Mouse (Mus musculus): ENCODE measurements around the gene Abhd10.

Gene Abhd10

GRCm38 (mm10) chr16:45724061-45724741 is 18.6 kb downstream of the Abhd10 start, which contains the start of gene Tagln3:
TSS of gene Tagln3 (minus strand) at chr16:45724608.
- peak; percentile 86 to 88 for DNase-seq

- peak; percentile 47 to 64 for DNase-seq
These were observed 19.4 kb downstream of the Abhd10 start for GRCm38 (mm10) chr16:45723172-45723901.

- DNase-seq, result peak; percentile 68 to 69
These were observed 20.2 kb downstream of the Abhd10 start for GRCm38 (mm10) chr16:45722460-45722951.

GRCm38 (mm10) chr16:45720022-45720630 is 22.6 kb downstream of the Abhd10 start:
- DNase-seq, result peak; percentile 63 to 64

- no peak for DNase-seq
These were observed 24.5 kb downstream of the Abhd10 start for GRCm38 (mm10) chr16:45718296-45718695.

GRCm38 (mm10) chr16:45714489-45715150 is 28.1 kb downstream of the Abhd10 start:
- no peak for DNase-seq

- peak; percentile 36 to 41 for DNase-seq
These were observed 28.9 kb downstream of the Abhd10 start for GRCm38 (mm10) chr16:45713878-45714277.

- DNase-seq, result no peak
These were observed 29.5 kb downstream of the Abhd10 start for GRCm38 (mm10) chr16:45713261-45713660.

- peak; percentile 40 to 48 for DNase-seq
These were observed 31.5 kb downstream of the Abhd10 start for GRCm38 (mm10) chr16:45711263-45711662.

GRCm38 (mm10) chr16:45699301-45699700 is 43.5 kb downstream of the Abhd10 start:
- no peak for DNase-seq

GRCm38 (mm10) chr16:45697996-45698395 is 44.8 kb downstream of the Abhd10 start:
- DNase-seq, result no peak

GRCm38 (mm10) chr16:45695445-45696160 is 47.2 kb downstream of the Abhd10 start:
- peak; percentile 64 to 67 for DNase-seq

- DNase-seq, result no peak
These were observed 49.2 kb downstream of the Abhd10 start, which contains the start of gene Tmprss7 for GRCm38 (mm10) chr16:45693558-45693957. TSS of gene Tmprss7 (minus strand) at chr16:45693658.

GRCm38 (mm10) chr16:45692851-45693250 is 49.9 kb downstream of the Abhd10 start:
- DNase-seq, result no peak

GRCm38 (mm10) chr16:45690178-45690577 is 52.6 kb downstream of the Abhd10 start:
- no peak for DNase-seq

GRCm38 (mm10) chr16:45686833-45687232 is 55.9 kb downstream of the Abhd10 start:
- peak; percentile 69 to 81 for DNase-seq

GRCm38 (mm10) chr16:45685295-45685694 is 57.5 kb downstream of the Abhd10 start:
- no peak for DNase-seq

GRCm38 (mm10) chr16:45684815-45685214 is 57.9 kb downstream of the Abhd10 start:
- peak; percentile 76 to 91 for DNase-seq

Data from cerebellum, postnatal 25 days (tissue).